Mouse (Mus musculus) B cell, adult (primary cell): ENCODE results near the gene Dnm2. TPM values are rescaled to one million over a fixed set of nuclear protein-coding genes. Genes with fewer than 3 reads are reported as not detected.

Source experiments
- total RNA-seq: library from RNA; stranded (reverse); gene quantifications from 4 replicates; pipeline ENCODE4 v1.2.4, GENCODE M21; 2023; ENCODE audit not compliant: inconsistent age

The Dnm2 gene
- total RNA-seq: 203 to 242 TPM (median 227 TPM) in 4 replicates

GRCm38 (mm10) chr9:21424631-21425555 lies at the start of gene Dnm2:
TSS of gene Dnm2 (plus strand) at chr9:21424908.

GRCm38 (mm10) chr9:21411669-21412550 lies 12.8 kb upstream of the Dnm2 start, which contains the start of gene Qtrt1:
TSS of gene Qtrt1 (plus strand) at chr9:21411837.

GRCm38 (mm10) chr9:21509772-21510688 lies 85.3 kb downstream of the Dnm2 start, which contains the start of gene Tmed1:
TSS of gene Tmed1 (minus strand) at chr9:21510252.

GRCm38 (mm10) chr9:21525937-21526633 lies 101.4 kb downstream of the Dnm2 start, which contains the start of gene AB124611:
TSS of gene AB124611 (plus strand) at chr9:21526176.

DNA sequence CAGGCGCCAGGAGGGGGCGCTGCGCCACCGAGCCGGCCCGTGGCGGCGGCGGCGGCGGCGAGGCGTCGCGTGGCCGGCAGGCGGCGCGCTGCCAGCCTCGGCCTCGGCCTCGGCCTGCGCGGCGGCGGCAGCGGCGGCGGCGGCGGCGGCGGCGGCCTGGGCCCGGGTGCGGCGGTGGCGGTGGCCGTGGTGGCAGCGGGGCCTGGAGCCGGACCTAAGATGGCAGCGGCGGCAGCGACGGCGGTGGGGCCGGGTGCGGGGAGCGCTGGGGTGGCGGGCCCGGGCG lies 122.0 kb downstream of the Dnm2 start, which contains the start of gene Carm1:
TSS of gene Carm1 (plus strand) at position 106 of the 286 bp plus-strand sequence.

Other genes starting within 250 kb of the Dnm2 start
- 27.8 to 30.2 TPM (median 29.4 TPM) in 4 replicates for gene Keap1, start 185.5 kb upstream of the Dnm2 start, total RNA-seq
- gene S1pr5, start 176.5 kb upstream of the Dnm2 start, total RNA-seq: 0.21 to 0.66 TPM (median 0.29 TPM) in 3 of 4 replicates, not detected in the other
- gene Atg4d, start 159.6 kb upstream of the Dnm2 start, total RNA-seq: 46.2 to 61.6 TPM (median 48.2 TPM) in 4 replicates
- gene Kri1, start 136.9 kb upstream of the Dnm2 start, total RNA-seq: 132 to 152 TPM (median 133 TPM) in 4 replicates
- 18.1 to 29.9 TPM (median 23.5 TPM) in 4 replicates for gene Cdkn2d, start 133.5 kb upstream of the Dnm2 start, total RNA-seq
- gene Ap1m2, start 112.6 kb upstream of the Dnm2 start, total RNA-seq: 2.7 to 3.9 TPM (median 3.0 TPM) in 4 replicates
- gene Slc44a2, start 104.2 kb upstream of the Dnm2 start, total RNA-seq: 310 to 343 TPM (median 327 TPM) in 4 replicates
- 130 to 170 TPM (median 154 TPM) in 4 replicates for gene Ilf3, start 57.0 kb upstream of the Dnm2 start, total RNA-seq
- 70.4 to 75.9 TPM (median 73.2 TPM) in 4 replicates for gene Qtrt1, start 13.1 kb upstream of the Dnm2 start, total RNA-seq
- 8.1 to 10.4 TPM (median 9.8 TPM) in 4 replicates for gene Tmed1, start 85.3 kb downstream of the Dnm2 start, total RNA-seq
- 123 to 137 TPM (median 129 TPM) in 4 replicates for gene AB124611, start 101.3 kb downstream of the Dnm2 start, total RNA-seq
- gene Carm1, start 122.0 kb downstream of the Dnm2 start, total RNA-seq: 65.0 to 70.0 TPM (median 68.5 TPM) in 4 replicates
- gene Timm29, start 167.8 kb downstream of the Dnm2 start, total RNA-seq: 28.7 to 35.2 TPM (median 32.7 TPM) in 4 replicates
- gene Yipf2, start 167.9 kb downstream of the Dnm2 start, total RNA-seq: 14.7 to 16.0 TPM (median 15.3 TPM) in 4 replicates
- gene Smarca4, start 191.3 kb downstream of the Dnm2 start, total RNA-seq: 91.8 to 106 TPM (median 103 TPM) in 4 replicates